Mouse (Mus musculus): ENCODE data around the gene A630023A22Rik. TPM values are rescaled to one million over a fixed set of nuclear protein-coding genes. Genes with fewer than 3 reads are reported as not detected.

A630023A22Rik gene
- polyA plus RNA-seq, 1 experiment from 2014 or later, result 0.19 TPM

DNA sequence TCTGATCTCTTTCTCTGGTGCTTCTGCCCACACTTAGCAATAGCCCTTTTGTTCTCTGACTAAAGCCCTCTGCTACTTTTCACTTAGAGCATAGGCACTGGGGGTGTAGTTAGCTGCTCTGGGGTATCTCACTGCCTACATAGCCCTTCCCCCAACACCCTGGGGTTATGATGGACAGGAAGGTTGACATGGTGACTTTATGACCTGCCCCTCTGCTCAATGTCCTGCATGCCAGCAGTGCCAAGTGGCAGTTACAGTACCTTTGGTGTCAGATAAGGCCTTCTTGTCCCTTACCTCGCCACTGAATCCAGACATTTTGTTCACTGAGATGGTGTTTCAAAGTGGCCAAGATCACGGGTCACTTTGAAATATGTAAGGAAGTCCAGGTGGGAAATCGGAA is 87.5 kb downstream of the A630023A22Rik start, which contains the start of gene Gm30083:
TSS of gene Gm30083 (minus strand) at position 120 of the 400 bp plus-strand sequence.
- H3K36me3 ChIP-seq (ENCODE audit: control insufficient read depth, insufficient read depth, low read length), result no peaks in the 10 kb centered on the region
- no peak within 1 kb of the TSS for H3K9ac ChIP-seq (ENCODE audit: low read length)
- no peaks in the 10 kb centered on the region for H3K27me3 ChIP-seq (ENCODE audit: control insufficient read depth, insufficient read depth, low read depth, low read length)
- WGBS, result 88% methylated on average over 3 of the region's 3 CpGs
- no peak within 1 kb of the TSS for H3K27ac ChIP-seq (ENCODE audit: low read length)
- H3K4me3 ChIP-seq (ENCODE audit: low read length), result no peak within 1 kb of the TSS
- no peaks in the 10 kb centered on the region for H3K9me3 ChIP-seq (ENCODE audit: control insufficient read depth, low read length)
- ATAC-seq (ENCODE audit: low read depth), result no peak
- H3K4me2 ChIP-seq (ENCODE audit: low read depth, low read length), result no peak within 1 kb of the TSS
- H3K4me1 ChIP-seq (replicated peaks; ENCODE audit: control insufficient read depth, insufficient read depth, low read length), result no peaks in the 10 kb centered on the region

DNA sequence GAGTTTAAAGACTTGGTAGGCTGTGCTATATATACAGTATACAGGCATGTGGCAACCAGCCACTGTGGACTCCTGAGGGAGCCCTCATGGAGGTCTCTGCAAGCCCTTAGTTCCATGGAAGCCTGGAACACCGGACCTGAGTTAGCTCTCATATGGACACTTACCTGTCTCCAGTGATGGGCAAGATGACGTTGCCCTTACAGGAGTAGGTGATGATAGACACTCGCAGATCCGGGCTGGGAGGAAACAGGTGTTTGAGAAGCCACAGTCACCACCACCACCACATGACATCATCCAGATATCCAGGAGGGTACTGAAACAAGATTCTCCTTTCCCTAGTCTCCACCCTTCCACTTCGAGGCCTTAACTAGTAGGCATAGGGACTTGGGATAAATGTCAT is 100.2 kb downstream of the A630023A22Rik start:
- no peaks in the 10 kb centered on the region for H3K4me1 ChIP-seq (replicated peaks; ENCODE audit: control insufficient read depth, insufficient read depth, low read length)
- no peaks in the 10 kb centered on the region for H3K36me3 ChIP-seq (ENCODE audit: control insufficient read depth, insufficient read depth, low read length)
- ATAC-seq (ENCODE audit: low read depth), result no peak
- no peaks in the 10 kb centered on the region for H3K27me3 ChIP-seq (ENCODE audit: control insufficient read depth, insufficient read depth, low read depth, low read length)
- no peak overlapping the region for H3K4me2 ChIP-seq (ENCODE audit: low read depth, low read length)
- WGBS, result 83% methylated on average over 5 of the region's 5 CpGs
- no peak overlapping the region for H3K27ac ChIP-seq (ENCODE audit: low read length)
- no peak overlapping the region for H3K4me3 ChIP-seq (ENCODE audit: low read length)
- H3K9me3 ChIP-seq (ENCODE audit: control insufficient read depth, low read length), result no peaks in the 10 kb centered on the region
- no peak overlapping the region for H3K9ac ChIP-seq (ENCODE audit: low read length)

DNA sequence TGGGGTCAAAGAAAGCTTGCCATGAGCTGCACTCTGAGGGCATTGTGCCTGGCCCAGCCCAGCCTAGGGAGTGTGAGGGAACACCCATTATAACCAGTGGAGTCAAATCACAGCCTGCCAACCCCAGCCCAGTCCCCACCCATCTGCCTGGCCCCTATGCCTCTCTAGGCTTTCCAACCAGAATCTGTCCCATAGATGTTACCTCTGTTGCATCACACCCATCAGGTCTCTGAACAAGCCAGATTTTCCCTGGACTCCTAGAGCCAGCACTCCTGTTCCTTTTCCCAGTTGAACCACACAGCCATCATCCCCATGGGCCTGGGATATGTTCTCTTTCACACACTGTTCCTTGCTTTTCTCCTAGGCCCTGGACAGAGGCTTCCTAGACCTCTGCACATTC is 101.1 kb downstream of the A630023A22Rik start:
- Histone ChIP-seq H3K9ac (ENCODE audit: low read length) (no peak overlapping the region), H3K27ac (ENCODE audit: low read length) (no peak overlapping the region), H3K36me3 (ENCODE audit: control insufficient read depth, insufficient read depth, low read length) (no peaks in the 10 kb centered on the region), H3K4me3 (ENCODE audit: low read length) (no peak overlapping the region), H3K27me3 (ENCODE audit: control insufficient read depth, insufficient read depth, low read depth, low read length) (no peaks in the 10 kb centered on the region), H3K4me1 (replicated peaks; ENCODE audit: control insufficient read depth, insufficient read depth, low read length) (no peaks in the 10 kb centered on the region), H3K4me2 (ENCODE audit: low read depth, low read length) (no peak overlapping the region), H3K9me3 (ENCODE audit: control insufficient read depth, low read length) (no peaks in the 10 kb centered on the region)
- ATAC-seq (ENCODE audit: low read depth), result no peak

Other genes starting within 250 kb of the A630023A22Rik start
- gene Gdf10, start 179.2 kb downstream of the A630023A22Rik start, polyA plus RNA-seq (2015; fragmentation: Nextera tagmentation; extraction: Ambion mirVana), result 7.1 and 7.7 TPM in 2 replicates
- 0.06 and 0.08 TPM in 2 replicates for gene Gdf2, start 161.7 kb downstream of the A630023A22Rik start, polyA plus RNA-seq (2015; fragmentation: Nextera tagmentation; extraction: Ambion mirVana)
- gene Rbp3, start 148.8 kb downstream of the A630023A22Rik start, polyA plus RNA-seq (2015; fragmentation: Nextera tagmentation; extraction: Ambion mirVana), result not detected in 2 replicates
- gene Zfp488, start 124.0 kb downstream of the A630023A22Rik start, polyA plus RNA-seq (2015; fragmentation: Nextera tagmentation; extraction: Ambion mirVana), result not detected in 2 replicates
- gene Gm30083, start 87.6 kb downstream of the A630023A22Rik start, polyA plus RNA-seq (2015; fragmentation: Nextera tagmentation; extraction: Ambion mirVana), result not detected in 2 replicates
- not detected in 2 replicates for gene Gm5460, start 86.0 kb downstream of the A630023A22Rik start, polyA plus RNA-seq (2015; fragmentation: Nextera tagmentation; extraction: Ambion mirVana)
- gene Antxrl, start 50.0 kb downstream of the A630023A22Rik start, polyA plus RNA-seq (2015; fragmentation: Nextera tagmentation; extraction: Ambion mirVana), result not detected in 2 replicates
- 10.1 and 15.0 TPM in 2 replicates for gene Anxa8, start 16.8 kb downstream of the A630023A22Rik start, polyA plus RNA-seq (2015; fragmentation: Nextera tagmentation; extraction: Ambion mirVana)
- gene Npy4r, start 49.7 kb upstream of the A630023A22Rik start, polyA plus RNA-seq (2015; fragmentation: Nextera tagmentation; extraction: Ambion mirVana), result 0.05 and 0.20 TPM in 2 replicates
- 0.21 and 0.30 TPM in 2 replicates for gene Gprin2, start 98.9 kb upstream of the A630023A22Rik start, polyA plus RNA-seq (2015; fragmentation: Nextera tagmentation; extraction: Ambion mirVana)
- 0.87 and 1.0 TPM in 2 replicates for gene Syt15, start 116.8 kb upstream of the A630023A22Rik start, polyA plus RNA-seq (2015; fragmentation: Nextera tagmentation; extraction: Ambion mirVana)
- 9.9 and 10.1 TPM in 2 replicates for gene Shld2, start 207.7 kb upstream of the A630023A22Rik start, polyA plus RNA-seq (2015; fragmentation: Nextera tagmentation; extraction: Ambion mirVana)
- 53.7 and 56.7 TPM in 2 replicates for gene Glud1, start 208.0 kb upstream of the A630023A22Rik start, polyA plus RNA-seq (2015; fragmentation: Nextera tagmentation; extraction: Ambion mirVana)